33 mouse cellular contexts compared by ENCODE assay signal in genomic region chr9:118458039-118458438, GRCm38 (mm10). TPM values are rescaled to one million over a fixed set of nuclear protein-coding genes. Genes with fewer than 3 reads are reported as not detected.
"Had no signal": no experiment of that assay in that cellular context is flagged by ENCODE, and none has a peak within 500 bp of the region (broad histone marks: within the 10 kb centered on the region; RNA-seq: fewer than 3 reads in every experiment).

No protein-coding gene starts in this region.

- DNase-seq: liver; liver, embryonic 13.5 days; liver, postnatal 0 days; lung, adult 18-20 months; lung, adult 2 months; lung, embryonic 14.5 days; lung, postnatal 10 days; lung, postnatal 14 days; lung, postnatal 36 days; lung, postnatal 4 days; midbrain, embryonic 14.5 days had no signal

- H3K4me3 ChIP-seq: limb, embryonic 10.5 days; limb, embryonic 12.5 days; limb, embryonic 13.5 days; limb, embryonic 15.5 days; liver, embryonic 12.5 days; liver, embryonic 13.5 days; liver, embryonic 15.5 days; lung, embryonic 15.5 days; megakaryocyte, embryonic 14.5 days; midbrain, embryonic 10.5 days; midbrain, embryonic 12.5 days; midbrain, embryonic 13.5 days; midbrain, embryonic 15.5 days; myocyte; neural tube, embryonic 12.5 days had no signal

- H3K4me1 ChIP-seq: limb, embryonic 12.5 days; limb, embryonic 13.5 days; liver, embryonic 12.5 days; liver, embryonic 13.5 days; liver, embryonic 15.5 days; midbrain, embryonic 12.5 days; neural tube, embryonic 12.5 days had no signal

- H3K27ac ChIP-seq: limb, embryonic 10.5 days; limb, embryonic 12.5 days; limb, embryonic 13.5 days; limb, embryonic 15.5 days; liver, embryonic 12.5 days; liver, embryonic 13.5 days; liver, embryonic 14.5 days; liver, embryonic 15.5 days; lung, embryonic 15.5 days; macrophage; midbrain, embryonic 10.5 days; midbrain, embryonic 12.5 days; midbrain, embryonic 13.5 days; midbrain, embryonic 15.5 days; neural tube, embryonic 12.5 days had no signal

- H3K27me3 ChIP-seq: limb, embryonic 15.5 days; liver, embryonic 12.5 days; liver, embryonic 13.5 days; liver, embryonic 15.5 days; midbrain, embryonic 13.5 days; midbrain, embryonic 15.5 days; neural tube, embryonic 12.5 days had no signal

RNA-seq across cellular contexts. Expression of gene Eomes, which starts 20.0 kb away (rescaled TPM):
- total RNA-seq: liver, adult 2 months; megakaryocyte progenitor cell, adult 5-6 weeks had no signal
- polyA plus RNA-seq: liver, embryonic 11.5 days; liver, embryonic 12.5 days; liver, embryonic 13.5 days; liver, embryonic 15.5 days; liver, embryonic 16.5 days; liver, postnatal 0 days; lung, embryonic 14.5 days; lung, embryonic 15.5 days; lung, embryonic 16.5 days; macrophage; neural tube, embryonic 11.5 days had no signal
